Mouse (Mus musculus) spleen, adult 2 months (tissue): Measurements from ENCODE around the gene Sphk2.

ENCODE experiments used
- CTCF ChIP-seq: fragments of 200-500 bp; IDR thresholded peaks from 2 replicates; pipeline ENCODE4 v1.5.1; 2011; ENCODE audit warnings: mild to moderate bottlenecking, inconsistent platforms; ENCODE audit not compliant: insufficient read depth, insufficient read length, insufficient replicate concordance; ENCODE audit errors: extremely low read depth
- POLR2A ChIP-seq: fragments of 200-500 bp; IDR thresholded peaks from 2 replicates; pipeline ENCODE4 v1.6.1; 2011; ENCODE audit warnings: low read depth, low read length, inconsistent platforms

DNA sequence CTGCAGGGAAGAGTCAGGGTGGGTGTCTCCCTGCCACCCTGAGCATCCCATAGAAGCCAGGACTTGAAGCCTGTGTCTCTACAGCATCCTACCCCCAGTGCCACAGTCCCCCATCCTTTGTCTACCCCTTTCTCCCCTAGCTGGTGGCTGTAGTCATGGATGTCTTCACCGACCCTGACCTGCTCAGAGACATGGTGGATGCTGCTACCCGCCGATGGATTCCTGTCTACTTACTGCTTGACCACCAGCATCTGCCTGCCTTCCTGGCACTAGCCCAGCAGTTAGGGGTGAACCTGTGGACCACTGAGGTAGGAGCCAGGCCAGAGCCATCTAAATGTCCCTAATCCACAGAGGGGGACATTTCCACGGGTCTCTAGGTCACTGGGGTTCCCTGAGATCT is 5.5 kb upstream of the Sphk2 start:
- TF ChIP-seq CTCF: no peak
- no peak for TF ChIP-seq POLR2A
